Mouse (Mus musculus) liver, embryonic 14.5 days (tissue): ENCODE data around the gene Capn9. TPM values are rescaled to one million over a fixed set of nuclear protein-coding genes. Genes with fewer than 3 reads are reported as not detected.

ENCODE experiments used
- ATAC-seq: fragments of 200-750 bp; cut with Nextera tagmentation; 2 replicates; pipeline ENCODE4 v1.8.0; 2017; ENCODE audit warnings: moderate number of reproducible peaks, mild to moderate bottlenecking, moderate library complexity; ENCODE audit not compliant: insufficient read depth
- DNase-seq, 3 experiments: peaks; one replicate each; pipeline ENCODE4 v3.0.0-alpha.2; 2012 to 2013; ENCODE audit warnings: low read depth in 3 of 3, low spot score in 3 of 3
- H3K27ac ChIP-seq: fragments of 300-500 bp; sonication (generic); 2 replicates; pipeline ENCODE4 v1.5.1; 2014; ENCODE audit warnings: moderate library complexity, mild to moderate bottlenecking, control low read depth, inconsistent platforms
- H3K27me3 ChIP-seq: fragments of 300-500 bp; sonication (generic); 2 replicates; pipeline ENCODE4 v1.6.1; 2014; ENCODE audit warnings: mild to moderate bottlenecking, low read length, moderate library complexity; ENCODE audit not compliant: control insufficient read depth, insufficient read depth
- H3K36me3 ChIP-seq: fragments of 300-500 bp; sonication (generic); replicated peaks from 2 replicates; pipeline ENCODE4 v1.6.1; 2014; ENCODE audit warnings: low read depth; ENCODE audit not compliant: control insufficient read depth, insufficient read depth
- H3K4me1 ChIP-seq, 2 experiments: fragments of 200-500 bp in 1 of 2; fragments of 300-500 bp in 1 of 2; sonication (generic) in 1 of 2; replicated peaks; 2 replicates each; pipeline ENCODE4 v1.6.1; 2012 to 2014; ENCODE audit warnings: antibody characterized with exemption in 1 of 2, inconsistent platforms in 1 of 2, low read length in 1 of 2; ENCODE audit not compliant: control insufficient read depth in 2 of 2, insufficient read depth in 2 of 2
- H3K4me2 ChIP-seq: fragments of 300-500 bp; sonication (generic); 2 replicates; pipeline ENCODE4 v1.6.1; 2014; ENCODE audit warnings: low read depth, mild to moderate bottlenecking, control low read depth, moderate library complexity
- H3K4me3 ChIP-seq, 2 experiments: fragments of 200-500 bp in 1 of 2; fragments of 300-500 bp in 1 of 2; sonication (generic) in 1 of 2; 2 replicates each; pipeline ENCODE4 v1.5.1; 2012 to 2014; ENCODE audit warnings: low read depth in 2 of 2, low read length in 2 of 2, mild to moderate bottlenecking in 2 of 2, control low read depth in 1 of 2, inconsistent platforms in 1 of 2, moderate library complexity in 1 of 2; ENCODE audit not compliant: insufficient read depth in 1 of 2
- H3K9ac ChIP-seq: fragments of 300-500 bp; sonication (generic); replicated peaks from 2 replicates; pipeline ENCODE4 v1.6.1; 2014; ENCODE audit warnings: mild to moderate bottlenecking, control low read depth, moderate library complexity
- H3K9me3 ChIP-seq: fragments of 300-500 bp; sonication (generic); 2 replicates; pipeline ENCODE4 v1.6.1; 2016; ENCODE audit warnings: low read length, mixed read lengths; ENCODE audit not compliant: control insufficient read depth
- CTCF ChIP-seq: IDR thresholded peaks from 2 replicates; pipeline ENCODE4 v1.5.1; 2016; ENCODE audit warnings: antibody characterized with exemption, low read depth, control low read depth
- EP300 ChIP-seq: IDR thresholded peaks from 2 replicates; pipeline ENCODE4 v1.6.1; 2016; ENCODE audit warnings: antibody characterized with exemption, low read depth
- WGBS: fragments of 180-500 bp; shearing (Covaris S2); extraction: QIAGEN DNeasy Blood & Tissue Kit; methylation state at CpG from one replicate; pipeline ENCODE4 v1.1.7; 2014; ENCODE audit not compliant: insufficient replicate concordance; 5-methylcytosine and 5-hydroxymethylcytosine counted together
- polyA plus RNA-seq, 2 experiments: library from polyadenylated mRNA; depleted of rRNA in 1 of 2; stranded (reverse) in 1 of 2; unstranded in 1 of 2; fragments of >200 nt; fragmentation: Nextera tagmentation in 1 of 2; extraction: Ambion mirVana in 1 of 2; gene quantifications; 2 replicates each; pipeline versions ENCODE4 v1.2.1 to v1.2.3; 2012 to 2014

The Capn9 gene
- polyA plus RNA-seq, 2 experiments = not detected

DNA sequence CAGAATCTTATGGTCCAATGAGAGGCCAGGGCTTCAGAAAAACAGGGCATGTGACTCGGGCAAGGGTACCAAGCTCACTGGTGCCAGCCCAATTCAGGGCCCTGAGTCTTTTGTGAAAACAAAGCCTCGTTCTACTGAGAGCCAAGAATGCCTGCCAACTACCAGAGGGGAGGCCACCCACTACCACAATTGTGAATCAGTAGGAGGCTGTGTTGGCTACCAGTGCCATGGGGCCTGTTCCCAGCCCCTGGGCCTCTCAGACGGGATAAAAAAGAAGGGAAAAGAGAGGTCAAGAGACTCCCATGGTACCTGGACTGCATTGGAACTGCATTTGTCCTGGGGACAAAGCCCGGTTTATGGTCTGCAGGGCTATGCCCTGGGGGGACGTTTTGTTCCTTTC, 45.3 kb downstream of the Capn9 start:
- ATAC-seq (no peak), DNase-seq (no peak)
- H3K4me3 ChIP-seq = no peak overlapping the region
- WGBS = 53% methylated on average over 5 of the region's 5 CpGs
- no peak overlapping the region for H3K9ac ChIP-seq
- TF ChIP-seq EP300 (no peak), CTCF (no peak)
- H3K4me2 ChIP-seq = no peak overlapping the region
- H3K36me3 ChIP-seq = no peaks in the 10 kb centered on the region
- no peak overlapping the region for H3K27ac ChIP-seq
- H3K4me1 ChIP-seq = no peaks in the 10 kb centered on the region; a peak in 1 of 4 replicates
- no peaks in the 10 kb centered on the region for H3K9me3 ChIP-seq
- H3K27me3 ChIP-seq = no peaks in the 10 kb centered on the region

DNA sequence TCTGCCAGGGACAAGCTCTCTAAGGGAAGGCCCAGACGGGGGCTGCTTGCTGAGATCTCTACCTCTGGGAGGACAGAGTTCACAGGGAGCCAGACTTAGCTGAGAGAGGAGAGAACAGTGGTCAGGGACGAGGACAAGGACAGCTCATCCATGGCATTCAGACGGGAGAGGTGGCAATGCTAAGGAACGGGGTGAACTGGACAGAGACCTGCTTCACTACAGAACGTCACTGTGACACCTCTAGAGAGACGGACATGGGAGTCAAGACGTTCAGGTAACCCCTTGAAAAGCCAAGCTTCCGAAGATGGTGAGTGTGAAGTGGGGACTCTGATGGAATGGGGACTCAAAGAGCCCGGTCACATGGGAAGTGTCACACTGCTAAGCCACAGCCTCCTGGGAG, 50.3 kb downstream of the Capn9 start:
- Histone ChIP-seq H3K27ac (no peak overlapping the region), H3K9ac (no peak overlapping the region), H3K4me3 (no peak overlapping the region), H3K27me3 (no peaks in the 10 kb centered on the region), H3K4me1 (no peaks in the 10 kb centered on the region), H3K9me3 (no peaks in the 10 kb centered on the region), H3K4me2 (no peak overlapping the region), H3K36me3 (no peaks in the 10 kb centered on the region)
- no peak for ATAC-seq
- DNase-seq = no peak
- TF ChIP-seq CTCF = no peak
- WGBS = 59% methylated on average over 9 of the region's 9 CpGs

DNA sequence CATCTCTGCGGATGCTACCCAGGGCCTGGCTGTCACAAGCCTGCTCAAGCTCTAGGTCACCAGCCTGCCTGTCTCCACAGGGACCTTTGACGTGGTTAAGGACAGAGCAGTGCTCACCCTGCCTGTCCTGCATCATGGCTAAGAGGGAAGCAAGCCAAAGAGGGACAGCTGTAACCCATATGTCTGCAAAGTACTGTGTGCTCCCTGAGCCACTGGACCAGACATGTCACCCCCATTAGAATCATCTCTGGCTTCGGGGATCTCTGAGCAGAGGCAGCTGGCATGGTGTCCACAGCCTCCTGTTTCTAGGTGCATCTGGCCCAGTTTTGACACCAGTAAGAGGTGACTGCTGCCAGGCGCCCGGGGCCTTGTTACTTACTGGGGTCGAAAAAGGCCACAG, 54.6 kb downstream of the Capn9 start:
- no peak overlapping the region for H3K4me2 ChIP-seq
- no peak overlapping the region for H3K27ac ChIP-seq
- no peaks in the 10 kb centered on the region for H3K36me3 ChIP-seq
- no peak for ATAC-seq
- WGBS = 60% methylated on average over 6 of the region's 6 CpGs
- no peak overlapping the region for H3K9ac ChIP-seq
- H3K4me3 ChIP-seq = no peak overlapping the region
- TF ChIP-seq CTCF = no peak
- no peak for TF ChIP-seq EP300
- DNase-seq = no peak
- H3K27me3 ChIP-seq = no peaks in the 10 kb centered on the region
- H3K4me1 ChIP-seq = no peaks in the 10 kb centered on the region
- no peaks in the 10 kb centered on the region for H3K9me3 ChIP-seq

DNA sequence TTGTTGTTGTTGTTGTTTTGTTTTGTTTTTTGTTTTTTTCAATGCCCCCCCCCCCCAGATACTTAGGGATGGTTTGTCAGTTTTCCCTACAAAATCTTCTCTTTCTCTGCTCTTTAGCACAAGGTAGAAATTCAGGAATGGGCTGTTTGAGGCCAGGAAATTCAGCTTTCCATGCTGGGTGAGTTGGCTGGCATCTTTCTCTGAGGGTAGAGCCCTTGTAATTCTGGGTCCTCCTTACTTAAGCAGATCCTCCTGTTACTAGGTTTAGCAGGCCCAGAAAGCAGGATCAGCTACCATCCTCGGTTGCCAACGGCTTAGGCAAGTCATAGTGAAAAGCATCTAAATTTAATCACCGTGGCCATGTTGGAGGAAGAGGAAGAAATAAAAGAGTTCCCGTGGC, 55.0 kb downstream of the Capn9 start:
- Histone ChIP-seq H3K4me2 (no peak overlapping the region), H3K4me3 (no peak overlapping the region), H3K27ac (no peak overlapping the region), H3K4me1 (no peaks in the 10 kb centered on the region), H3K27me3 (no peaks in the 10 kb centered on the region), H3K9me3 (no peaks in the 10 kb centered on the region), H3K36me3 (no peaks in the 10 kb centered on the region), H3K9ac (no peak overlapping the region)
- TF ChIP-seq EP300 (no peak), CTCF (no peak)
- DNase-seq = no peak
- no peak for ATAC-seq
- 55% methylated on average over 4 of the region's 4 CpGs for WGBS

DNA sequence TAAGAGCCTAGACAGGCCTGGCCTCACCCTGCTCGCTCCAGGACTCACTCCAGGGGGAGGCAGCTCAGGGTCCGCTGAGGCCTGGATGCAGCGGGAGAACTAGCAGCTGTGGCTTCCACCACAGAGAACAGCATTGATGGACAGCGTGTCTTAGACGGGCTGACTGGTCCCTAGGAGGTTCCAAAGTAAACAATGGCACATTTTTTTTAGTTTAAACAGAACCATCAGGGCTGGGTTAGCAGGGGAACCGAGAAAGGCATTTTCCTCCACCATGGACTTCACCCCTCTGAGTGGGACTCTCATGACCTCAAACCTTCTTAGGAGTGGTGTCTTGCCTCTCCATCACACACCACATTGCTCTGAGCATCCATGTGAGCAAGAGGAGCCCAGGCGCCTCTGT, 56.1 kb downstream of the Capn9 start:
- no peaks in the 10 kb centered on the region for H3K27me3 ChIP-seq
- no peaks in the 10 kb centered on the region for H3K36me3 ChIP-seq
- no peaks in the 10 kb centered on the region for H3K4me1 ChIP-seq
- no peak for TF ChIP-seq CTCF
- TF ChIP-seq EP300 = no peak
- no peak overlapping the region for H3K27ac ChIP-seq
- no peak overlapping the region for H3K4me3 ChIP-seq
- H3K4me2 ChIP-seq = no peak overlapping the region
- H3K9ac ChIP-seq = no peak overlapping the region
- WGBS = 47% methylated on average over 7 of the region's 7 CpGs
- DNase-seq = no peak
- no peak for ATAC-seq
- no peaks in the 10 kb centered on the region for H3K9me3 ChIP-seq
